Mouse (Mus musculus) thymus, postnatal 36 days (tissue): ENCODE data around the gene Tpmt.

Source experiments
- DNase-seq, 2 experiments: peaks; one replicate each; pipeline ENCODE4 v3.0.0; 2022; ENCODE audit warnings: mixed read lengths in 2 of 2

The Tpmt gene

GRCm38 (mm10) chr13:47044617-47044947 is at the start of gene Tpmt:
Gene Tpmt (minus strand): TSS chr13:47044737.
- DNase-seq, result peak in 1 of 2 experiments; percentile 21

- DNase-seq, result no peak
Measured at GRCm38 (mm10) chr13:47093791-47094190, 49.3 kb upstream of the Tpmt start.

- no peak for DNase-seq
Measured at GRCm38 (mm10) chr13:47089271-47089670, 44.7 kb upstream of the Tpmt start.

- DNase-seq, result no peak
Measured at GRCm38 (mm10) chr13:47088433-47088832, 43.9 kb upstream of the Tpmt start.

- DNase-seq, result peak in 1 of 2 experiments; percentile 24
Measured at GRCm38 (mm10) chr13:47080905-47081505, 36.5 kb upstream of the Tpmt start.

GRCm38 (mm10) chr13:47078799-47079198 is 34.3 kb upstream of the Tpmt start:
- DNase-seq, result no peak

- DNase-seq, result no peak
Measured at GRCm38 (mm10) chr13:47077367-47077766, 32.8 kb upstream of the Tpmt start.

GRCm38 (mm10) chr13:47076156-47076555 is 31.6 kb upstream of the Tpmt start:
- no peak for DNase-seq

- no peak for DNase-seq
Measured at GRCm38 (mm10) chr13:47072484-47072883, 27.9 kb upstream of the Tpmt start.

GRCm38 (mm10) chr13:47071871-47072270 is 27.3 kb upstream of the Tpmt start:
- no peak for DNase-seq

- DNase-seq, result no peak
Measured at GRCm38 (mm10) chr13:47070329-47071080, 26.0 kb upstream of the Tpmt start.

GRCm38 (mm10) chr13:47067001-47067400 is 22.5 kb upstream of the Tpmt start:
- DNase-seq, result no peak

GRCm38 (mm10) chr13:47066516-47066915 is 22.0 kb upstream of the Tpmt start:
- DNase-seq, result no peak

GRCm38 (mm10) chr13:47063985-47064760 is 19.6 kb upstream of the Tpmt start:
- DNase-seq, result no peak

GRCm38 (mm10) chr13:47062756-47063155 is 18.2 kb upstream of the Tpmt start:
- no peak for DNase-seq

- DNase-seq, result peak; percentile 34 to 63
Measured at GRCm38 (mm10) chr13:47056781-47057180, 12.2 kb upstream of the Tpmt start.

- DNase-seq, result peak; percentile 75 to 89
Measured at GRCm38 (mm10) chr13:47056126-47056525, 11.6 kb upstream of the Tpmt start.

GRCm38 (mm10) chr13:47053971-47054370 is 9.4 kb upstream of the Tpmt start:
- no peak for DNase-seq

- DNase-seq, result no peak
Measured at GRCm38 (mm10) chr13:47050009-47050408, 5.5 kb upstream of the Tpmt start.

- DNase-seq, result no peak
Measured at GRCm38 (mm10) chr13:47047996-47048395, 3.5 kb upstream of the Tpmt start.

- peak; percentile 35 to 63 for DNase-seq
Measured at GRCm38 (mm10) chr13:47043833-47044616, 512 bp downstream of the Tpmt start.

- DNase-seq, result peak; percentile 98 to 99
Measured at GRCm38 (mm10) chr13:47043030-47043680, 1.4 kb downstream of the Tpmt start, which contains the start of gene Kdm1b. Gene Kdm1b (plus strand): TSS chr13:47043499.
